10 mouse cellular contexts compared by ENCODE assay signal in genomic region chr7:144180885-144181284, GRCm38 (mm10).
DNase-seq lines count a peak whose midpoint lies in the region; ATAC-seq and TF ChIP-seq lines count a peak whose summit lies in the region.
"Had no signal": no experiment of that assay in that cellular context is flagged by ENCODE, and none has a peak within 500 bp of the region (broad histone marks: within the 10 kb centered on the region; RNA-seq: fewer than 3 reads in every experiment).

No protein-coding gene starts in this region.

- no peaks in the 10 kb centered on the region for H3K9me3 ChIP-seq in intestine, postnatal 0 days (ENCODE audit: control insufficient read depth)
- H3K9me3 ChIP-seq in intestine, embryonic 15.5 days = no peaks in the 10 kb centered on the region
- H3K9me3 ChIP-seq in liver, embryonic 11.5 days (ENCODE audit: control insufficient read depth, low read length) = no peaks in the 10 kb centered on the region
- H3K9me3 ChIP-seq in neural tube, embryonic 13.5 days = no peaks in the 10 kb centered on the region
- H3K9me3 ChIP-seq: neural tube, embryonic 12.5 days had no signal

- WGBS in intestine, postnatal 0 days = 20% methylated on average over 6 of the region's 6 CpGs
- 21% methylated on average over 6 of the region's 6 CpGs for WGBS in intestine, embryonic 15.5 days
- 20% methylated on average over 6 of the region's 6 CpGs for WGBS in liver, embryonic 11.5 days
- WGBS in neural tube, embryonic 13.5 days = 22% methylated on average over 6 of the region's 6 CpGs

- H3K9ac ChIP-seq in intestine, postnatal 0 days (ENCODE audit: low read depth, low read length) = no peak overlapping the region
- H3K9ac ChIP-seq in intestine, embryonic 15.5 days = no peak overlapping the region
- H3K9ac ChIP-seq in liver, embryonic 11.5 days (ENCODE audit: low read depth, low read length) = no peak overlapping the region
- H3K9ac ChIP-seq in neural tube, embryonic 13.5 days = no peak overlapping the region
- H3K9ac ChIP-seq: neural tube, embryonic 12.5 days had no signal

- H3K27ac ChIP-seq in intestine, postnatal 0 days (ENCODE audit: low read depth, low read length) = no peak overlapping the region
- H3K27ac ChIP-seq in intestine, embryonic 15.5 days = no peak overlapping the region
- no peak overlapping the region for H3K27ac ChIP-seq in liver, embryonic 11.5 days (ENCODE audit: low read depth, low read length)
- H3K27ac ChIP-seq in neural tube, embryonic 13.5 days (replicated peaks) = no peak overlapping the region
- H3K27ac ChIP-seq: neural tube, embryonic 12.5 days had no signal

- peak; percentile 91 for TF ChIP-seq CTCF in intestine, postnatal 0 days (IDR thresholded peaks at IDR 0.05; ENCODE audit: low read depth)

- H3K4me2 ChIP-seq in intestine, postnatal 0 days (replicated peaks; ENCODE audit: low read depth) = no peak overlapping the region
- no peak overlapping the region for H3K4me2 ChIP-seq in intestine, embryonic 15.5 days (replicated peaks)
- H3K4me2 ChIP-seq in liver, embryonic 11.5 days = no peak overlapping the region
- no peak overlapping the region for H3K4me2 ChIP-seq in neural tube, embryonic 13.5 days
- H3K4me2 ChIP-seq: neural tube, embryonic 12.5 days had no signal

- no peak overlapping the region for H3K4me3 ChIP-seq in intestine, postnatal 0 days (ENCODE audit: low read depth, low read length)
- no peak overlapping the region for H3K4me3 ChIP-seq in intestine, embryonic 15.5 days (replicated peaks)
- no peak overlapping the region for H3K4me3 ChIP-seq in liver, embryonic 11.5 days (ENCODE audit: low read depth, low read length)
- no peak overlapping the region for H3K4me3 ChIP-seq in neural tube, embryonic 13.5 days
- H3K4me3 ChIP-seq: erythroblast, embryonic 14.5 days; neural tube, embryonic 12.5 days had no signal

- H3K36me3 ChIP-seq in intestine, postnatal 0 days (ENCODE audit: control insufficient read depth, insufficient read depth) = no peaks in the 10 kb centered on the region
- H3K36me3 ChIP-seq in intestine, embryonic 15.5 days = no peaks in the 10 kb centered on the region
- no peaks in the 10 kb centered on the region for H3K36me3 ChIP-seq in liver, embryonic 11.5 days (ENCODE audit: control insufficient read depth, insufficient read depth, low read length)
- H3K36me3 ChIP-seq in neural tube, embryonic 13.5 days = no peaks in the 10 kb centered on the region
- H3K36me3 ChIP-seq: neural tube, embryonic 12.5 days had no signal

- no peaks in the 10 kb centered on the region for H3K27me3 ChIP-seq in intestine, postnatal 0 days (replicated peaks; ENCODE audit: control insufficient read depth, insufficient read depth, low read length)
- H3K27me3 ChIP-seq in intestine, embryonic 15.5 days (replicated peaks) = peaks cover 12% of the 10 kb centered on the region; the same call in 1 of the 2 replicates
- peaks cover 3% of the 10 kb centered on the region for H3K27me3 ChIP-seq in liver, embryonic 11.5 days (replicated peaks; ENCODE audit: control insufficient read depth, insufficient read depth, low read length)
- peaks cover 8% of the 10 kb centered on the region; the same call in 1 of the 2 replicates for H3K27me3 ChIP-seq in neural tube, embryonic 13.5 days

- no peak for ATAC-seq in intestine, postnatal 0 days
- ATAC-seq in intestine, embryonic 15.5 days = no peak
- no peak for ATAC-seq in liver, embryonic 11.5 days (replicated peaks; ENCODE audit: low FRiP score)
- peak; percentile 54; the same call in 1 of the 2 replicates for ATAC-seq in neural tube, embryonic 13.5 days (ENCODE audit: low read depth)

- H3K4me1 ChIP-seq in intestine, postnatal 0 days (replicated peaks; ENCODE audit: control insufficient read depth, insufficient read depth, low read length) = no peaks in the 10 kb centered on the region
- no peaks in the 10 kb centered on the region for H3K4me1 ChIP-seq in intestine, embryonic 15.5 days (replicated peaks)
- H3K4me1 ChIP-seq in liver, embryonic 11.5 days (replicated peaks; ENCODE audit: control insufficient read depth, insufficient read depth, low read length) = no peaks in the 10 kb centered on the region
- peaks cover 25% of the 10 kb centered on the region for H3K4me1 ChIP-seq in neural tube, embryonic 13.5 days (replicated peaks)

- peak; percentile 48 to 82 for DNase-seq in adrenal gland, adult (ENCODE audit: inconsistent age in 2 of 2, low spot score in 1 of 2)
- peak; percentile 82 for DNase-seq in embryo, embryonic 10.5 days (ENCODE audit: low spot score)
- DNase-seq in hindlimb bud, embryonic 11.5 days (ENCODE audit: extremely low spot score, low read depth, low spot score) = peak; percentile 12
- DNase-seq in liver, embryonic 11.5 days (ENCODE audit: low spot score) = peak; percentile 35
- DNase-seq in thymus, postnatal 10 days (ENCODE audit: low spot score in 2 of 2) = peak; percentile 9 to 39

Comparison
In these comparisons a context has a peak if more than half of its experiments do, and no peak if none do; other contexts are left out.
1. DNase-seq: peak in every context shown above with its lines; median percentile 82 in embryo, embryonic 10.5 days; 65 in adrenal gland, adult; 35 in liver, embryonic 11.5 days; 24 in thymus, postnatal 10 days; 12 in hindlimb bud, embryonic 11.5 days.